Mouse (Mus musculus) forebrain, embryonic 12.5 days (tissue): ENCODE measurements around the gene Zkscan4. TPM values are rescaled to one million over a fixed set of nuclear protein-coding genes. Genes with fewer than 3 reads are reported as not detected.
"Not testable (repeated sequence)": the region's sequence is repeated elsewhere in the genome, so short reads cannot be mapped to it uniquely, and the experiment has no call there.

Experiments
- ATAC-seq: fragments of 200-750 bp; cut with Nextera tagmentation; 2 replicates; pipeline ENCODE4 v1.8.0; 2017; ENCODE audit warnings: moderate TSS enrichment; ENCODE audit not compliant: low FRiP score
- H3K27ac ChIP-seq: fragments of 300-500 bp; sonication (generic); 2 replicates; pipeline ENCODE4 v1.5.1; 2016; ENCODE audit warnings: mild to moderate bottlenecking
- H3K27me3 ChIP-seq: fragments of 300-500 bp; sonication (generic); 2 replicates; pipeline ENCODE4 v1.6.1; 2016; ENCODE audit warnings: mild to moderate bottlenecking
- H3K36me3 ChIP-seq: fragments of 300-500 bp; sonication (generic); replicated peaks from 2 replicates; pipeline ENCODE4 v1.6.1; 2016; ENCODE audit warnings: mild to moderate bottlenecking
- H3K4me1 ChIP-seq: fragments of 300-500 bp; sonication (generic); 2 replicates; pipeline ENCODE4 v1.6.1; 2016
- H3K4me2 ChIP-seq: fragments of 300-500 bp; sonication (generic); 2 replicates; pipeline ENCODE4 v1.6.1; 2016; ENCODE audit warnings: mild to moderate bottlenecking, moderate library complexity
- H3K4me3 ChIP-seq: fragments of 300-500 bp; sonication (generic); replicated peaks from 2 replicates; pipeline ENCODE4 v1.5.1; 2016; ENCODE audit warnings: mild to moderate bottlenecking
- H3K9ac ChIP-seq: fragments of 300-500 bp; sonication (generic); 2 replicates; pipeline ENCODE4 v1.6.1; 2016; ENCODE audit warnings: mild to moderate bottlenecking
- H3K9me3 ChIP-seq: fragments of 300-500 bp; sonication (generic); 2 replicates; pipeline ENCODE4 v1.6.1; 2016
- WGBS: fragments of 180-500 bp; shearing (Covaris S2); methylation state at CpG from one replicate; pipeline ENCODE4 v1.1.7; 2016; 5-methylcytosine and 5-hydroxymethylcytosine counted together
- polyA plus RNA-seq: library from polyadenylated mRNA; unstranded; fragments of >200 nt; fragmentation: Nextera tagmentation; extraction: Ambion mirVana; gene quantifications from 2 replicates; pipeline ENCODE4 v1.2.1, GENCODE M21; 2016

The Zkscan4 gene
- polyA plus RNA-seq, 1 experiment from 2014 or later: 6.3 TPM

- Histone ChIP-seq H3K4me1 (0 out of 2 replicates have a peak, but pooled peaks cover 3% of the 10 kb centered on the region), H3K9me3 (no peaks in the 10 kb centered on the region), H3K4me2 (no peak overlapping the region), H3K9ac (no peak overlapping the region), H3K27ac (no peak overlapping the region), H3K4me3 (no peak overlapping the region), H3K27me3 (peaks cover 15% of the 10 kb centered on the region), H3K36me3 (no peaks in the 10 kb centered on the region)
- 87% methylated on average over 10 of the region's 10 CpGs for WGBS
- no peak for ATAC-seq
These were observed 11.4 kb upstream of the Zkscan4 start for GRCm38 (mm10) chr13:21467336-21467735.

GRCm38 (mm10) chr13:21468061-21469019 lies 10.4 kb upstream of the Zkscan4 start, which contains the start of gene Nkapl:
Gene Nkapl (minus strand): TSS chr13:21468509.
- ATAC-seq: peak; percentile 99
- peaks cover 15% of the 10 kb centered on the region for H3K27me3 ChIP-seq
- 1% methylated on average over 54 of the region's 54 CpGs for WGBS
- H3K4me3 ChIP-seq: peak within 1 kb of the TSS; percentile 55
- H3K27ac ChIP-seq: peak within 1 kb of the TSS; percentile 43; the same call in 1 of the 2 replicates
- peak within 1 kb of the TSS; percentile 65 for H3K9ac ChIP-seq
- H3K4me1 ChIP-seq: 0 out of 2 replicates have a peak, but pooled peaks cover 3% of the 10 kb centered on the region
- H3K9me3 ChIP-seq: no peaks in the 10 kb centered on the region
- no peaks in the 10 kb centered on the region for H3K36me3 ChIP-seq
- peak within 1 kb of the TSS; percentile 69 for H3K4me2 ChIP-seq

- Histone ChIP-seq H3K36me3 (no peaks in the 10 kb centered on the region), H3K4me3 (no peak overlapping the region), H3K9me3 (no peaks in the 10 kb centered on the region), H3K27ac (no peak overlapping the region), H3K4me2 (peak overlapping the region; percentile 69), H3K4me1 (0 out of 2 replicates have a peak, but pooled peaks cover 3% of the 10 kb centered on the region), H3K9ac (no peak overlapping the region), H3K27me3 (peaks cover 15% of the 10 kb centered on the region)
- no peak for ATAC-seq
- 17% methylated on average over 9 of the region's 9 CpGs for WGBS
These were observed 9.6 kb upstream of the Zkscan4 start for GRCm38 (mm10) chr13:21469097-21469496.

GRCm38 (mm10) chr13:21472427-21472826 lies 6.3 kb upstream of the Zkscan4 start:
- H3K27me3 ChIP-seq: peaks cover 11% of the 10 kb centered on the region
- H3K4me3 ChIP-seq: no peak overlapping the region
- ATAC-seq: no peak
- H3K9ac ChIP-seq: no peak overlapping the region
- H3K9me3 ChIP-seq: no peaks in the 10 kb centered on the region
- no peak overlapping the region for H3K4me2 ChIP-seq
- no peak overlapping the region for H3K27ac ChIP-seq
- H3K4me1 ChIP-seq: 0 out of 2 replicates have a peak, but pooled peaks cover 3% of the 10 kb centered on the region
- 28% methylated on average over 4 of the region's 4 CpGs for WGBS
- no peaks in the 10 kb centered on the region for H3K36me3 ChIP-seq

- H3K4me1 ChIP-seq: no peaks in the 10 kb centered on the region
- no peaks in the 10 kb centered on the region for H3K27me3 ChIP-seq
- H3K4me3 ChIP-seq: no peak overlapping the region
- peaks cover 23% of the 10 kb centered on the region for H3K36me3 ChIP-seq
- no peak for ATAC-seq
- H3K9me3 ChIP-seq: no peaks in the 10 kb centered on the region
- H3K9ac ChIP-seq: no peak overlapping the region
- H3K27ac ChIP-seq: no peak overlapping the region
- H3K4me2 ChIP-seq: no peak overlapping the region
- 94% methylated on average over 1 of the region's 1 CpGs for WGBS
These were observed 8.2 kb downstream of the Zkscan4 start for GRCm38 (mm10) chr13:21486881-21487280.

- Histone ChIP-seq H3K4me2 (no peak overlapping the region), H3K27ac (no peak overlapping the region), H3K9ac (no peak overlapping the region), H3K9me3 (no peaks in the 10 kb centered on the region), H3K36me3 (no peaks in the 10 kb centered on the region), H3K4me1 (no peaks in the 10 kb centered on the region), H3K4me3 (no peak overlapping the region), H3K27me3 (no peaks in the 10 kb centered on the region)
- no peak for ATAC-seq
- 92% methylated on average over 5 of the region's 5 CpGs for WGBS
These were observed 14.1 kb downstream of the Zkscan4 start for GRCm38 (mm10) chr13:21492847-21493246.

GRCm38 (mm10) chr13:21495080-21495479 lies 16.4 kb downstream of the Zkscan4 start, which contains the start of gene AK157302:
Gene AK157302 (plus strand): TSS chr13:21495223.
- no peaks in the 10 kb centered on the region for H3K36me3 ChIP-seq
- H3K9me3 ChIP-seq: no peaks in the 10 kb centered on the region
- no peak within 1 kb of the TSS for H3K9ac ChIP-seq
- H3K4me3 ChIP-seq: no peak within 1 kb of the TSS
- no peaks in the 10 kb centered on the region for H3K4me1 ChIP-seq
- WGBS: 96% methylated on average over 21 of the region's 21 CpGs
- H3K4me2 ChIP-seq: no peak within 1 kb of the TSS
- H3K27me3 ChIP-seq: no peaks in the 10 kb centered on the region
- no peak within 1 kb of the TSS for H3K27ac ChIP-seq
- no peak for ATAC-seq

GRCm38 (mm10) chr13:21501182-21501581 lies 22.5 kb downstream of the Zkscan4 start, which contains the start of gene Gm11273:
Gene Gm11273 (minus strand): TSS chr13:21501418.
- not testable (repeated sequence) for H3K9me3 ChIP-seq, H3K9ac ChIP-seq, H3K4me2 ChIP-seq, H3K27ac ChIP-seq, H3K27me3 ChIP-seq, H3K36me3 ChIP-seq, H3K4me1 ChIP-seq, ATAC-seq, H3K4me3 ChIP-seq
- WGBS: 92% methylated on average over 17 of the region's 17 CpGs

GRCm38 (mm10) chr13:21502296-21502695 lies 23.6 kb downstream of the Zkscan4 start:
- H3K4me2 ChIP-seq: no peak overlapping the region
- H3K4me3 ChIP-seq: no peak overlapping the region
- H3K36me3 ChIP-seq: no peaks in the 10 kb centered on the region
- H3K27ac ChIP-seq: no peak overlapping the region
- H3K27me3 ChIP-seq: no peaks in the 10 kb centered on the region
- no peaks in the 10 kb centered on the region for H3K9me3 ChIP-seq
- 0 out of 2 replicates have a peak, but pooled peaks cover 3% of the 10 kb centered on the region for H3K4me1 ChIP-seq
- no peak for ATAC-seq
- 89% methylated on average over 5 of the region's 5 CpGs for WGBS
- H3K9ac ChIP-seq: no peak overlapping the region

- H3K4me1 ChIP-seq: 0 out of 2 replicates have a peak, but pooled peaks cover 3% of the 10 kb centered on the region
- ATAC-seq: peak; percentile 98
- H3K36me3 ChIP-seq: no peaks in the 10 kb centered on the region
- H3K4me2 ChIP-seq: peak overlapping the region; percentile 53
- peak overlapping the region; percentile 81 for H3K27ac ChIP-seq
- peak overlapping the region; percentile 65 for H3K4me3 ChIP-seq
- no peaks in the 10 kb centered on the region for H3K9me3 ChIP-seq
- no peaks in the 10 kb centered on the region for H3K27me3 ChIP-seq
- peak overlapping the region; percentile 61 for H3K9ac ChIP-seq
- WGBS: under 1% methylated on average over 21 of the region's 21 CpGs
These were observed 27.5 kb downstream of the Zkscan4 start for GRCm38 (mm10) chr13:21506221-21506649.

GRCm38 (mm10) chr13:21530136-21530535 lies 51.4 kb downstream of the Zkscan4 start:
- 54% methylated on average over 7 of the region's 7 CpGs for WGBS
- H3K36me3 ChIP-seq: peaks cover 15% of the 10 kb centered on the region
- H3K27me3 ChIP-seq: no peaks in the 10 kb centered on the region
- peaks cover 4% of the 10 kb centered on the region; the same call in 1 of the 2 replicates for H3K4me1 ChIP-seq
- ATAC-seq: no peak
- H3K4me2 ChIP-seq: peak overlapping the region; percentile 53
- no peak overlapping the region for H3K27ac ChIP-seq
- peak overlapping the region; percentile 94 for H3K4me3 ChIP-seq
- no peak overlapping the region for H3K9ac ChIP-seq
- H3K9me3 ChIP-seq: no peaks in the 10 kb centered on the region

GRCm38 (mm10) chr13:21530781-21531201 lies 52.1 kb downstream of the Zkscan4 start, which contains the start of gene Zkscan8:
Gene Zkscan8 (minus strand): TSS chr13:21531120.
- Histone ChIP-seq H3K27me3 (no peaks in the 10 kb centered on the region), H3K9me3 (no peaks in the 10 kb centered on the region), H3K4me3 (peak within 1 kb of the TSS; percentile 94), H3K36me3 (peaks cover 10% of the 10 kb centered on the region), H3K4me2 (peak within 1 kb of the TSS; percentile 63), H3K4me1 (peaks cover 4% of the 10 kb centered on the region; the same call in 1 of the 2 replicates), H3K27ac (peak within 1 kb of the TSS; percentile 94), H3K9ac (peak within 1 kb of the TSS; percentile 98)
- WGBS: 0% methylated on average over 39 of the region's 39 CpGs
- peak; percentile 98 for ATAC-seq
